Mouse (Mus musculus) hindbrain, embryonic 16.5 days (tissue): Measurements from ENCODE around the gene Srgap2. TPM values are rescaled to one million over a fixed set of nuclear protein-coding genes. Genes with fewer than 3 reads are reported as not detected.

Source experiments
- ATAC-seq: fragments of 200-750 bp; cut with Nextera tagmentation; 2 replicates; pipeline ENCODE4 v1.8.0; 2017; ENCODE audit warnings: moderate TSS enrichment, moderate library complexity
- H3K27ac ChIP-seq: fragments of 300-500 bp; sonication (generic); 2 replicates; pipeline ENCODE4 v1.5.1; 2014; ENCODE audit warnings: low read depth, mild to moderate bottlenecking, control low read depth, low read length, moderate library complexity
- H3K27me3 ChIP-seq: fragments of 300-500 bp; sonication (generic); replicated peaks from 2 replicates; pipeline ENCODE4 v1.6.1; 2014; ENCODE audit warnings: low read length; ENCODE audit not compliant: control insufficient read depth, insufficient read depth
- H3K36me3 ChIP-seq: fragments of 300-500 bp; sonication (generic); 2 replicates; pipeline ENCODE4 v1.6.1; 2014; ENCODE audit warnings: mild to moderate bottlenecking, low read length, moderate library complexity, mixed read lengths; ENCODE audit not compliant: control insufficient read depth, insufficient read depth
- H3K4me1 ChIP-seq: fragments of 300-500 bp; sonication (generic); 2 replicates; pipeline ENCODE4 v1.6.1; 2014; ENCODE audit warnings: low read depth, low read length; ENCODE audit not compliant: control insufficient read depth, insufficient read depth
- H3K4me2 ChIP-seq: fragments of 300-500 bp; sonication (generic); 2 replicates; pipeline ENCODE4 v1.6.1; 2014; ENCODE audit warnings: mild to moderate bottlenecking, low read length, control low read depth, moderate library complexity
- H3K4me3 ChIP-seq: fragments of 300-500 bp; sonication (generic); 2 replicates; pipeline ENCODE4 v1.5.1; 2014; ENCODE audit warnings: mild to moderate bottlenecking, low read length, control low read depth, moderate library complexity
- H3K9ac ChIP-seq: fragments of 300-500 bp; sonication (generic); 2 replicates; pipeline ENCODE4 v1.6.1; 2014; ENCODE audit warnings: low read depth, mild to moderate bottlenecking, control low read depth, low read length, moderate library complexity
- H3K9me3 ChIP-seq: fragments of 300-500 bp; sonication (generic); 2 replicates; pipeline ENCODE4 v1.6.1; 2014; ENCODE audit warnings: mild to moderate bottlenecking, low read length, moderate library complexity; ENCODE audit not compliant: control insufficient read depth
- WGBS: fragments of 180-500 bp; shearing (Covaris S2); extraction: QIAGEN DNeasy Blood & Tissue Kit; methylation state at CpG from one replicate; pipeline ENCODE4 v1.1.7; 2014; 5-methylcytosine and 5-hydroxymethylcytosine counted together
- polyA plus RNA-seq: library from polyadenylated mRNA; unstranded; fragments of >200 nt; fragmentation: Nextera tagmentation; extraction: Ambion mirVana; gene quantifications from 2 replicates; pipeline ENCODE4 v1.2.1, GENCODE M21; 2015

Gene Srgap2
- polyA plus RNA-seq, 1 experiment from 2014 or later = 24.6 TPM

DNA sequence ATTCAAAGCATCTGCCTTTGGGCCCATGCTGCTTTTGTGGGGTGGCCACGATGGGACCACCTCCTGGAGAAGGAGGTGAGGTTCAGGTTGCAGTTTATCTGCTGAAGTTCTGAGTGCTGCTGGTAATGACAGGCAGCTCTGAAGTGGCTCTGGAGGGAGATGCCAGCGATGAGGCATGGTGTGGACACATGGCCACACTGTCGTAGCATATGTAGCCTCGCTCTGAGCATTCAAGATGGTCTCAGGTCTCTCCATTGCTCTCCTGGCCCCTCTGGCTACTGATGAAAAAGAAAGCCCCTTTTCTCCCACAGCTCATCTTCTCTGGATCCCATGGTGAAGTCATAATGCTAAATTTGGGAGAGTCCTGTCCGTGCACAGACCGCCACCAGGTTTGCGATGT is 230.4 kb downstream of the Srgap2 start:
- WGBS = 96% methylated on average over 7 of the region's 7 CpGs
- H3K27ac ChIP-seq = no peak overlapping the region
- H3K4me2 ChIP-seq = no peak overlapping the region
- no peak overlapping the region for H3K9ac ChIP-seq
- no peaks in the 10 kb centered on the region; the same call in 1 of the 2 replicates for H3K4me1 ChIP-seq
- peaks cover 31% of the 10 kb centered on the region for H3K36me3 ChIP-seq
- no peak for ATAC-seq
- H3K9me3 ChIP-seq = no peaks in the 10 kb centered on the region
- no peak overlapping the region for H3K4me3 ChIP-seq
- H3K27me3 ChIP-seq = no peaks in the 10 kb centered on the region

- no peaks in the 10 kb centered on the region for H3K27me3 ChIP-seq
- 54% methylated on average over 8 of the region's 8 CpGs for whole genome bisulfite sequencing
Observed at GRCm38 (mm10) chr1:131295200-131295599, 232.0 kb downstream of the Srgap2 start.

DNA sequence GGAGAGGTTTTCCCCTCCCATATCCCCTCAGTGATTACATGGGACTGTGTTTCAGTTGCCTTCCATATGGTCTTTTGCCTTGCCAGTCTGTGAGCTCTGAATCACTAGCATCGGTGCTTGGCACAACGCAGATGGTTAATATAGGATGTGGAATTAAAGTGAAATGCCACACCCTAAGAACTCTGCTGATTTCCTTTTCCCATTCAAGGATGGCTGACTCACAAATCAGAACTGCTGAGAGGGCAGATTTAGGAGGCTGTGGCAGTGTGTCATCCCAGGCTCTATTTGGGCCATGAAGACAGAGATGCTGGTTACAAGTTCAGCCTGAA is 233.3 kb downstream of the Srgap2 start:
- ATAC-seq = no peak
- WGBS = 72% methylated on average over 2 of the region's 2 CpGs
- peaks cover 36% of the 10 kb centered on the region for H3K36me3 ChIP-seq

More at GRCm38 (mm10) chr1:131295200-131295599, 232.0 kb downstream of the Srgap2 start:
- H3K27ac ChIP-seq = no peak overlapping the region
- no peaks in the 10 kb centered on the region for H3K9me3 ChIP-seq
- no peak for ATAC-seq
- H3K4me2 ChIP-seq = no peak overlapping the region
- peaks cover 33% of the 10 kb centered on the region for H3K36me3 ChIP-seq
- no peak overlapping the region for H3K4me3 ChIP-seq
- H3K4me1 ChIP-seq = no peaks in the 10 kb centered on the region; the same call in 1 of the 2 replicates
- no peak overlapping the region for H3K9ac ChIP-seq

DNA sequence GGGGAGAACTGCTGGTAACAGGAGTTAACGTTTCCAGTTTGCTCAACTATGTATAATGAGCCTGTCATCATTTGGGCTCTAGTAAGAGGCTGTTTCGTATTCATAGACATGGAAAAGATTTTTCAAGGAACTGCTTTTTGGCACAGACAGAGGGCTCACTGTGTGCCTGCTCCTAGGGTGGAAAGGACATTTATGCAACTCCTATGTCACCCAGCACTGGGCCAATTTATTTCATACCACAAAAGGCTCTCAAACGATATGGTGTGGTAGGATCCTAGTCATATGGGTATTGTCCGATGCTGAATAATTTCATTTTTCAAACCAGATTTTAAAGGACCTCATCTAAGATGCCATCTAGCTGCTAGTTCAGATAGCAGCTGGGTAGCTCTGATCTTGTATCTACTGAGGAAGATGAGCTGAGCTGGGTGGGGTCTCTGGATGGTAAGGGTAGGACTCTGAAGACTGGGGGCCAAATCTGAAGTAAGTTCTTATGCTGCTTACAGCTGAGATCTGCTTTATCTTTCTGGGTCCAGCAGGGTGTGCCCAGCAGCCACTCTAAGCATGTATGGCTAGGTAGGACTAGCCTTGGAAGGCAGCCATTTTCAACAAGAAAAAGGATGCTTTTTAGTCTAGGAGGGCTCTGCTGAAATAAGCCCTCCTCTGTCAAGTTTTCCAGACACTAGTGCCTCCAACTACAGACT is 233.8 kb downstream of the Srgap2 start:
- 81% methylated on average over 4 of the region's 4 CpGs for WGBS
- no peak overlapping the region for H3K4me2 ChIP-seq
- ATAC-seq = no peak

More for the DNA sequence above, 233.3 kb downstream of the Srgap2 start:
- no peak overlapping the region for H3K4me2 ChIP-seq
- no peaks in the 10 kb centered on the region for H3K27me3 ChIP-seq
- no peaks in the 10 kb centered on the region for H3K4me1 ChIP-seq
- H3K4me3 ChIP-seq = no peak overlapping the region
- H3K27ac ChIP-seq = no peak overlapping the region
- no peak overlapping the region for H3K9ac ChIP-seq
- no peaks in the 10 kb centered on the region for H3K9me3 ChIP-seq

GRCm38 (mm10) chr1:131290648-131291047 is 236.5 kb downstream of the Srgap2 start:
- no peak for ATAC-seq
- H3K36me3 ChIP-seq = peaks cover 27% of the 10 kb centered on the region

More for the DNA sequence above, 233.8 kb downstream of the Srgap2 start:
- no peaks in the 10 kb centered on the region for H3K9me3 ChIP-seq
- no peak overlapping the region for H3K4me3 ChIP-seq
- no peak overlapping the region for H3K9ac ChIP-seq
- peaks cover 37% of the 10 kb centered on the region for H3K36me3 ChIP-seq
- no peaks in the 10 kb centered on the region for H3K4me1 ChIP-seq
- no peak overlapping the region for H3K27ac ChIP-seq
- no peaks in the 10 kb centered on the region for H3K27me3 ChIP-seq

GRCm38 (mm10) chr1:131288938-131289337 is 238.2 kb downstream of the Srgap2 start:
- no peaks in the 10 kb centered on the region for H3K27me3 ChIP-seq
- H3K4me2 ChIP-seq = no peak overlapping the region
- no peak overlapping the region for H3K9ac ChIP-seq
- no peak overlapping the region for H3K27ac ChIP-seq
- no peaks in the 10 kb centered on the region for H3K4me1 ChIP-seq
- no peak for ATAC-seq
- H3K9me3 ChIP-seq = no peaks in the 10 kb centered on the region
- no peak overlapping the region for H3K4me3 ChIP-seq
- peaks cover 24% of the 10 kb centered on the region for H3K36me3 ChIP-seq
- WGBS = 88% methylated on average over 6 of the region's 6 CpGs

More at GRCm38 (mm10) chr1:131290648-131291047, 236.5 kb downstream of the Srgap2 start:
- H3K9me3 ChIP-seq = no peaks in the 10 kb centered on the region
- H3K27me3 ChIP-seq = no peaks in the 10 kb centered on the region
- no peaks in the 10 kb centered on the region for H3K4me1 ChIP-seq
- no peak overlapping the region for H3K4me3 ChIP-seq
- H3K27ac ChIP-seq = no peak overlapping the region
- whole genome bisulfite sequencing = 59% methylated on average over 2 of the region's 2 CpGs
- no peak overlapping the region for H3K4me2 ChIP-seq
- no peak overlapping the region for H3K9ac ChIP-seq

DNA sequence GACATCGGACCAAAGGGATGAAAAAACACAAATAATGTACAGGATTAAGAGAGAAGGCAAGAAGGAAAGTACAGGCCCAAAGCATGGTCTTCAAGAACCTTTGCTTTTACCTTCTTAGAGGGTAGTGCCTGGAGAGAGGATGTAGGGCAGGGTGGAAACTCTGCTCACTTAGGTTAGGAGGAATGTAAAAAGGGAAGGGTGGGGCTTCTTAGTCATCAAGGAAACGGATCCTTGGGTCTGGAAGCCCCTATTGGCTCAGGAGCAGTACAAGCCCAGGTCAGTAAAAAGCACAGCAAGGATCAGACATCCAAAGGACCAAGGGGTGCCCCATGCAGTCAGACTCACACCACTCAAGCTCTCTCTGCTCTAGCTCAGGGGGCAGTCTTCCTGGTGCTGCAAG is 239.9 kb downstream of the Srgap2 start:
- Histone ChIP-seq H3K27me3 (no peaks in the 10 kb centered on the region), H3K4me2 (no peak overlapping the region), H3K27ac (no peak overlapping the region), H3K4me1 (no peaks in the 10 kb centered on the region), H3K4me3 (no peak overlapping the region), H3K36me3 (peaks cover 18% of the 10 kb centered on the region), H3K9me3 (no peaks in the 10 kb centered on the region), H3K9ac (no peak overlapping the region)
- WGBS = 73% methylated on average over 2 of the region's 2 CpGs
- no peak for ATAC-seq

DNA sequence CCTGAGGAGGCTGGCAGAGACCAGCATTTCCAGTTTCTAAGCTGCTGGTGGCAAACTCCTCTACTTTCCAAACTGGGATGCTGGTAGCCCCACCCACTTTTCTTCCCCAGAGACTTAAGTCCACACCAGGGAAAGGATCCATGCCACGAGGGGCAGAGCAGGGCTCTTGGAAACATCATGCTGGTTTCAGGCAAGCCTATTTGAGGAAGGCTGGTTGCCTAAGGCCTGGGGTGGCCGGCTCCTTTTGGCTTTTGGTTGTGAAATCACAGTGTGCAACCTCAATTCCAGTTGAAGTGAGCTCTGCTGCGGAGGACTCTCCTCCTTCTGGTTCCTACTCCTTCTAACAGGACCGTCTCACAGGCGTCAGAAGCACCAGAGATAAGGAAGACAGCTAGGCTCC is 240.3 kb downstream of the Srgap2 start:
- peaks cover 13% of the 10 kb centered on the region for H3K36me3 ChIP-seq
- no peaks in the 10 kb centered on the region for H3K27me3 ChIP-seq
- no peak overlapping the region for H3K4me3 ChIP-seq
- H3K4me2 ChIP-seq = no peak overlapping the region
- ATAC-seq = no peak
- H3K27ac ChIP-seq = no peak overlapping the region
- no peaks in the 10 kb centered on the region for H3K9me3 ChIP-seq
- WGBS = 76% methylated on average over 5 of the region's 5 CpGs
- H3K4me1 ChIP-seq = no peaks in the 10 kb centered on the region
- no peak overlapping the region for H3K9ac ChIP-seq

DNA sequence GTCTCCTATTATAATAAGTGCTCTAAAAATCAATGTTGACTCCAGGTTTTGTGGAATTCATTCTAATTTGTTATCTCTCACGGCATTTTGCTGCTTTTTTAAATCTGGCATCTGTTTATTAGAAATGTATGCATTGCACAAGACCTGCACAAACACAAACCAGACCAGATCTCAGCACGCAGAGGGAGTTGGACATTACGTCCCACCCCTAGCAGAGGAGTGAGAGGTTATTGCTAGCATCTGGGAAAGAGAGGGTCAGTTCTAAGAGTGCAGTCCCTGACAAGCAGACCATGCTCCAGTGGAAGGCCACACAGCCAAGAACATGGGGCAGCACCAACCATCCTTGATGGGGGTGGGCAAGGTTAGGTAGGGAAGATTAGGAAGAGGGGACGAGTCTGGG is 242.5 kb downstream of the Srgap2 start:
- 82% methylated on average over 4 of the region's 4 CpGs for WGBS
- no peaks in the 10 kb centered on the region for H3K4me1 ChIP-seq
- ATAC-seq = no peak

More for the DNA sequence above, 242.5 kb downstream of the Srgap2 start:
- Histone ChIP-seq H3K36me3 (peaks cover 11% of the 10 kb centered on the region; the same call in 1 of the 2 replicates), H3K9ac (no peak overlapping the region), H3K4me2 (no peak overlapping the region), H3K27ac (no peak overlapping the region), H3K27me3 (no peaks in the 10 kb centered on the region), H3K9me3 (no peaks in the 10 kb centered on the region), H3K4me3 (no peak overlapping the region)
